17 mouse cellular contexts compared by ENCODE assay signal in the genomic region with DNA sequence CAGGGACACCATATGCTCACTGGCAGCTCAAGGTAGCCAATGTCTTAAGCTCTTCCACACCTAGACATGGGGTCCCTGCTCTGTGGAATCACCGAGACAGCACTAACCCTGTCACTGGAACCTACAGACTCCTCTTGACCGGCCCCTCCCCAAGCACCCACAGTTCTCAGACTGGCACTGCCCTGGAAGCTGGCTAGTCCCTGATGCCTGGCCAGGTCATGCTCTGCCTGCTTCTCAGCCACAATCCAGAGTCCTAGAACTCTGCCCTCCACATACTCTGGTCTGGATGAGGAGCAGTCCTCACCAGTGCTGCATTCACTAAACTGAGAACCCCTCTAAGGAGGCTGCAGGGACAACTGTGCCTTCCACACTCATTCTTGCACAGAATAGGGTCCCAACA.
"Had no signal": no experiment of that assay in that cellular context is flagged by ENCODE, and none has a peak within 500 bp of the region (broad histone marks: within the 10 kb centered on the region; RNA-seq: fewer than 3 reads in every experiment).

No protein-coding gene starts in this region.

- H3K4me2 ChIP-seq: lung, embryonic 15.5 days; midbrain, embryonic 11.5 days; midbrain, embryonic 13.5 days; midbrain, embryonic 15.5 days; neural tube, embryonic 12.5 days; stomach, embryonic 15.5 days had no signal

- H3K9me3 ChIP-seq: lung, embryonic 15.5 days; megakaryocyte, embryonic 14.5 days; midbrain, embryonic 13.5 days; midbrain, embryonic 15.5 days; neural tube, embryonic 12.5 days; stomach, embryonic 15.5 days had no signal

- H3K9ac ChIP-seq: lung, embryonic 15.5 days; midbrain, embryonic 13.5 days; midbrain, embryonic 15.5 days; neural tube, embryonic 12.5 days; stomach, embryonic 15.5 days had no signal

- ATAC-seq: lung, postnatal 0 days; midbrain, embryonic 13.5 days; midbrain, embryonic 15.5 days had no signal

- H3K27ac ChIP-seq: lung, embryonic 15.5 days; macrophage; midbrain, embryonic 13.5 days; midbrain, embryonic 15.5 days; neural tube, embryonic 12.5 days; stomach, embryonic 15.5 days; stomach, postnatal 0 days had no signal

- H3K4me3 ChIP-seq: lung, embryonic 15.5 days; megakaryocyte, embryonic 14.5 days; midbrain, embryonic 13.5 days; midbrain, embryonic 15.5 days; neural tube, embryonic 12.5 days; stomach, embryonic 15.5 days had no signal

- DNase-seq: lung, adult 2 months; lung, postnatal 14 days; lung, postnatal 36 days; right cerebral cortex, postnatal 14 days; thymus, adult 2 months; thymus, postnatal 25 days; thymus, postnatal 4 days had no signal

- H3K4me1 ChIP-seq: lung, embryonic 15.5 days; midbrain, embryonic 13.5 days; midbrain, embryonic 15.5 days; neural tube, embryonic 12.5 days; stomach, embryonic 15.5 days had no signal

- H3K27me3 ChIP-seq: lung, embryonic 15.5 days; megakaryocyte, embryonic 14.5 days; midbrain, embryonic 13.5 days; midbrain, embryonic 15.5 days; neural tube, embryonic 12.5 days; stomach, embryonic 15.5 days had no signal
